Comparison of ENCODE assay signal across 8 mouse cellular contexts in genomic region chr14:54259003-54259721, GRCm38 (mm10). TPM values are rescaled to one million over a fixed set of nuclear protein-coding genes. Genes with fewer than 3 reads are reported as not detected.
DNase-seq lines count a peak whose midpoint lies in the region; ATAC-seq and TF ChIP-seq lines count a peak whose summit lies in the region.

No protein-coding gene starts in this region.

- ATAC-seq in heart, embryonic 11.5 days (replicated peaks; ENCODE audit: insufficient number of reproducible peaks, low FRiP score, low TSS enrichment) = peak; percentile 95
- ATAC-seq in kidney, embryonic 15.5 days (replicated peaks; ENCODE audit: low FRiP score) = peak; percentile 97
- ATAC-seq in limb, embryonic 15.5 days (ENCODE audit: insufficient number of reproducible peaks, low FRiP score, low TSS enrichment, low read depth) = peak; percentile 91
- ATAC-seq in midbrain, postnatal 0 days (ENCODE audit: low FRiP score) = peak; percentile 89

- peak; percentile 15; the same call in 1 of the 2 replicates for TF ChIP-seq POLR2A in brain, embryonic 14.5 days (IDR thresholded peaks at IDR 0.05; ENCODE audit: borderline replicate concordance, extremely low read depth, insufficient read depth, insufficient read length, poor library complexity, severe bottlenecking)

- under 1% methylated on average over 35 of the region's 35 CpGs for WGBS in heart, embryonic 11.5 days (ENCODE audit: insufficient replicate concordance)
- WGBS in kidney, embryonic 15.5 days = under 1% methylated on average over 35 of the region's 35 CpGs
- WGBS in limb, embryonic 15.5 days = under 1% methylated on average over 35 of the region's 35 CpGs
- WGBS in midbrain, postnatal 0 days = under 1% methylated on average over 35 of the region's 35 CpGs

- peaks cover 12% of the 10 kb centered on the region for H3K36me3 ChIP-seq in erythroblast, embryonic 14.5 days (ENCODE audit: control insufficient read depth)
- peaks cover 6% of the 10 kb centered on the region for H3K36me3 ChIP-seq in heart, embryonic 11.5 days (ENCODE audit: control insufficient read depth, insufficient read depth, low read length)
- peaks cover 22% of the 10 kb centered on the region for H3K36me3 ChIP-seq in kidney, embryonic 15.5 days
- H3K36me3 ChIP-seq in limb, embryonic 15.5 days = peaks cover 17% of the 10 kb centered on the region
- H3K36me3 ChIP-seq in midbrain, postnatal 0 days (ENCODE audit: insufficient read depth, low read length) = no peaks in the 10 kb centered on the region

- TF ChIP-seq CTCF in brain, embryonic 14.5 days (IDR thresholded peaks at IDR 0.05; ENCODE audit: borderline replicate concordance, extremely low read depth, insufficient read depth, insufficient read length) = no peak
- TF ChIP-seq CTCF in midbrain, postnatal 0 days (IDR thresholded peaks at IDR 0.05) = no peak

- peak overlapping the region; percentile 81 for H3K4me3 ChIP-seq in erythroblast, embryonic 14.5 days (replicated peaks)
- peak overlapping the region; percentile 76 for H3K4me3 ChIP-seq in heart, embryonic 11.5 days (ENCODE audit: low read depth, low read length)
- peak overlapping the region; percentile 61 for H3K4me3 ChIP-seq in kidney, embryonic 15.5 days (replicated peaks)
- peak overlapping the region; percentile 61 for H3K4me3 ChIP-seq in limb, embryonic 15.5 days
- H3K4me3 ChIP-seq in midbrain, postnatal 0 days (ENCODE audit: low read depth, low read length) = peak overlapping the region; percentile 57

- no peaks in the 10 kb centered on the region for H3K9me3 ChIP-seq in erythroblast, embryonic 14.5 days (ENCODE audit: control insufficient read depth, low read length)
- no peaks in the 10 kb centered on the region for H3K9me3 ChIP-seq in heart, embryonic 11.5 days (replicated peaks; ENCODE audit: control insufficient read depth, low read length)
- H3K9me3 ChIP-seq in kidney, embryonic 15.5 days (replicated peaks) = no peaks in the 10 kb centered on the region
- no peaks in the 10 kb centered on the region for H3K9me3 ChIP-seq in limb, embryonic 15.5 days
- no peaks in the 10 kb centered on the region for H3K9me3 ChIP-seq in midbrain, postnatal 0 days (ENCODE audit: low read length)

- H3K27me3 ChIP-seq in erythroblast, embryonic 14.5 days (ENCODE audit: control insufficient read depth) = peaks cover 6% of the 10 kb centered on the region
- H3K27me3 ChIP-seq in heart, embryonic 11.5 days (ENCODE audit: control insufficient read depth, insufficient read depth, low read length) = no peaks in the 10 kb centered on the region
- no peaks in the 10 kb centered on the region for H3K27me3 ChIP-seq in kidney, embryonic 15.5 days
- H3K27me3 ChIP-seq in limb, embryonic 15.5 days = no peaks in the 10 kb centered on the region
- no peaks in the 10 kb centered on the region for H3K27me3 ChIP-seq in midbrain, postnatal 0 days (ENCODE audit: insufficient read depth, low read length)

- peak overlapping the region; percentile 78 for H3K27ac ChIP-seq in heart, embryonic 11.5 days (ENCODE audit: low read depth, low read length)
- peak overlapping the region; percentile 80 for H3K27ac ChIP-seq in kidney, embryonic 15.5 days
- H3K27ac ChIP-seq in limb, embryonic 15.5 days = peak overlapping the region; percentile 64
- no peak overlapping the region for H3K27ac ChIP-seq in midbrain, postnatal 0 days (ENCODE audit: low read depth, low read length)

- peak; percentile 81 for DNase-seq in CD4-positive helper T cell, adult 2 months (ENCODE audit: low read depth, low spot score)
- peak; percentile 93 for DNase-seq in brain, embryonic 14.5 days (ENCODE audit: low read depth)
- DNase-seq in midbrain, postnatal 0 days (ENCODE audit: low spot score) = peak; percentile 86
- DNase-seq in spleen, postnatal 10 days (ENCODE audit: low spot score in 2 of 2) = peak; percentile 93 to 96

- peak overlapping the region; percentile 87 for H3K4me2 ChIP-seq in heart, embryonic 11.5 days
- H3K4me2 ChIP-seq in kidney, embryonic 15.5 days = peak overlapping the region; percentile 75
- H3K4me2 ChIP-seq in limb, embryonic 15.5 days = peak overlapping the region; percentile 80
- peak overlapping the region; percentile 70 for H3K4me2 ChIP-seq in midbrain, postnatal 0 days (ENCODE audit: low read depth, low read length, poor library complexity, severe bottlenecking)

- peaks cover 37% of the 10 kb centered on the region for H3K4me1 ChIP-seq in erythroblast, embryonic 14.5 days (ENCODE audit: control insufficient read depth)
- H3K4me1 ChIP-seq in heart, embryonic 11.5 days (ENCODE audit: control insufficient read depth, insufficient read depth, low read length) = peaks cover 26% of the 10 kb centered on the region
- peaks cover 30% of the 10 kb centered on the region for H3K4me1 ChIP-seq in kidney, embryonic 15.5 days
- peaks cover 24% of the 10 kb centered on the region for H3K4me1 ChIP-seq in limb, embryonic 15.5 days
- peaks cover 4% of the 10 kb centered on the region; the same call in 1 of the 2 replicates for H3K4me1 ChIP-seq in midbrain, postnatal 0 days (ENCODE audit: insufficient read depth, low read length)

- peak overlapping the region; percentile 82 for H3K9ac ChIP-seq in heart, embryonic 11.5 days (ENCODE audit: low read depth, low read length)
- H3K9ac ChIP-seq in kidney, embryonic 15.5 days = peak overlapping the region; percentile 61
- H3K9ac ChIP-seq in limb, embryonic 15.5 days = peak overlapping the region; percentile 55
- H3K9ac ChIP-seq in midbrain, postnatal 0 days (replicated peaks; ENCODE audit: low read length, poor library complexity, severe bottlenecking) = peak overlapping the region; percentile 59

RNA-seq across cellular contexts. Expression of gene Abhd4, which starts 5.2 kb away (rescaled TPM):
- 16.8 and 29.9 TPM in 2 replicates for polyA plus RNA-seq in brain, embryonic 14.5 days (2012; rRNA removed)
- 1.3 and 2.5 TPM in 2 replicates for polyA plus RNA-seq in erythroblast, embryonic 14.5 days (2012)
- 97.3 and 99.3 TPM in 2 replicates for polyA plus RNA-seq in heart, embryonic 11.5 days (2014; fragmentation: Nextera tagmentation; extraction: Ambion mirVana)
- polyA plus RNA-seq in kidney, embryonic 15.5 days (2015; fragmentation: Nextera tagmentation; extraction: Ambion mirVana) = 61.3 and 67.6 TPM in 2 replicates
- polyA plus RNA-seq in limb, embryonic 15.5 days (2015; fragmentation: Nextera tagmentation; extraction: Ambion mirVana) = 56.4 and 56.7 TPM in 2 replicates
- 75.7 and 87.8 TPM in 2 replicates for total RNA-seq in midbrain, postnatal 0 days (2014; rRNA removed)
- polyA plus RNA-seq in midbrain, postnatal 0 days (2015; fragmentation: Nextera tagmentation; extraction: Ambion mirVana) = 56.4 and 67.6 TPM in 2 replicates

RNA-seq across cellular contexts. Expression of gene Dad1, which starts 5.3 kb away (rescaled TPM):
- 219 and 329 TPM in 2 replicates for polyA plus RNA-seq in brain, embryonic 14.5 days (2012; rRNA removed)
- polyA plus RNA-seq in erythroblast, embryonic 14.5 days (2012) = 4.2 and 4.4 TPM in 2 replicates
- polyA plus RNA-seq in heart, embryonic 11.5 days (2014; fragmentation: Nextera tagmentation; extraction: Ambion mirVana) = 369 and 395 TPM in 2 replicates
- polyA plus RNA-seq in kidney, embryonic 15.5 days (2015; fragmentation: Nextera tagmentation; extraction: Ambion mirVana) = 427 and 441 TPM in 2 replicates
- polyA plus RNA-seq in limb, embryonic 15.5 days (2015; fragmentation: Nextera tagmentation; extraction: Ambion mirVana) = 384 and 403 TPM in 2 replicates
- total RNA-seq in midbrain, postnatal 0 days (2014; rRNA removed) = 240 and 263 TPM in 2 replicates
- 374 and 394 TPM in 2 replicates for polyA plus RNA-seq in midbrain, postnatal 0 days (2015; fragmentation: Nextera tagmentation; extraction: Ambion mirVana)

RNA-seq across cellular contexts. Expression of gene Olfr49, which starts 25.6 kb away (rescaled TPM):
- polyA plus RNA-seq in brain, embryonic 14.5 days (2012; rRNA removed) = not detected in 2 replicates
- polyA plus RNA-seq in erythroblast, embryonic 14.5 days (2012) = not detected in 2 replicates
- not detected in 2 replicates for polyA plus RNA-seq in heart, embryonic 11.5 days (2014; fragmentation: Nextera tagmentation; extraction: Ambion mirVana)
- 0.14 TPM in 1 of 2 replicates, not detected in the other for polyA plus RNA-seq in kidney, embryonic 15.5 days (2015; fragmentation: Nextera tagmentation; extraction: Ambion mirVana)
- not detected in 2 replicates for polyA plus RNA-seq in limb, embryonic 15.5 days (2015; fragmentation: Nextera tagmentation; extraction: Ambion mirVana)
- not detected in 2 replicates for total RNA-seq in midbrain, postnatal 0 days (2014; rRNA removed)
- polyA plus RNA-seq in midbrain, postnatal 0 days (2015; fragmentation: Nextera tagmentation; extraction: Ambion mirVana) = not detected in 2 replicates

Comparison
In these comparisons a context has a peak if more than half of its experiments do, and no peak if none do; other contexts are left out.
1. RNA of gene Dad1, which starts 5.3 kb away (polyA plus RNA-seq): 427 to 441 TPM in kidney, embryonic 15.5 days, 384 to 403 TPM in limb, embryonic 15.5 days, 369 to 395 TPM in heart, embryonic 11.5 days, 374 to 394 TPM in midbrain, postnatal 0 days and 219 to 329 TPM in brain, embryonic 14.5 days; 4.2 to 4.4 TPM in erythroblast, embryonic 14.5 days; every median in the first group is over 10 times any median in the second.
2. Peak in every context shown above with its lines, with median percentiles within 50 percentile points of each other: DNase-seq, H3K4me3 ChIP-seq, ATAC-seq, H3K4me2 ChIP-seq and H3K9ac ChIP-seq.